Mouse (Mus musculus) heart, postnatal 0 days (tissue): ENCODE data around the gene Meis1. TPM values are rescaled to one million over a fixed set of nuclear protein-coding genes. Genes with fewer than 3 reads are reported as not detected.
A peak's percentile ranks its signal among the peaks of the same experiment; 100 is the strongest.

ENCODE experiments used
- ATAC-seq: fragments of 200-750 bp; cut with Nextera tagmentation; 2 replicates; pipeline ENCODE4 v1.8.0; 2017; ENCODE audit warnings: low read depth, moderate number of reproducible peaks, moderate library complexity; ENCODE audit not compliant: insufficient read depth
- DNase-seq: peaks from one replicate; pipeline ENCODE4 v3.0.0-alpha.2; 2016; ENCODE audit warnings: low spot score
- H3K27ac ChIP-seq: fragments of 300-500 bp; sonication (generic); 2 replicates; pipeline ENCODE4 v1.5.1; 2014; ENCODE audit warnings: low read depth, mild to moderate bottlenecking
- H3K27me3 ChIP-seq: fragments of 300-500 bp; sonication (generic); 2 replicates; pipeline ENCODE4 v1.6.1; 2014; ENCODE audit warnings: low read length, mixed read lengths; ENCODE audit not compliant: control insufficient read depth, insufficient read depth
- H3K36me3 ChIP-seq: fragments of 300-500 bp; sonication (generic); replicated peaks from 2 replicates; pipeline ENCODE4 v1.6.1; 2014; ENCODE audit warnings: low read length, mixed read lengths; ENCODE audit not compliant: control insufficient read depth, insufficient read depth
- H3K4me1 ChIP-seq: fragments of 300-500 bp; sonication (generic); 2 replicates; pipeline ENCODE4 v1.6.1; 2014; ENCODE audit warnings: antibody characterized with exemption; ENCODE audit not compliant: control insufficient read depth, insufficient read depth
- H3K4me2 ChIP-seq: fragments of 300-500 bp; sonication (generic); 2 replicates; pipeline ENCODE4 v1.6.1; 2014; ENCODE audit warnings: low read depth, mild to moderate bottlenecking, low read length, moderate library complexity
- H3K4me3 ChIP-seq: fragments of 300-500 bp; sonication (generic); 2 replicates; pipeline ENCODE4 v1.5.1; 2014; ENCODE audit warnings: low read depth, low read length
- H3K9ac ChIP-seq: fragments of 300-500 bp; sonication (generic); replicated peaks from 2 replicates; pipeline ENCODE4 v1.6.1; 2014; ENCODE audit warnings: low read depth, low read length, mixed read lengths
- H3K9me3 ChIP-seq: fragments of 300-500 bp; sonication (generic); replicated peaks from 2 replicates; pipeline ENCODE4 v1.6.1; 2016; ENCODE audit warnings: low read length; ENCODE audit not compliant: control insufficient read depth
- CTCF ChIP-seq: IDR thresholded peaks from 2 replicates; pipeline ENCODE4 v1.5.1; 2016; ENCODE audit warnings: antibody characterized with exemption, control low read depth, low read depth
- EP300 ChIP-seq: IDR thresholded peaks from 2 replicates; pipeline ENCODE4 v1.6.1; 2016; ENCODE audit warnings: antibody characterized with exemption, low read depth
- WGBS: fragments of 180-500 bp; shearing (Covaris S2); extraction: QIAGEN DNeasy Blood & Tissue Kit; methylation state at CpG from one replicate; pipeline ENCODE4 v1.1.7; 2014; 5-methylcytosine and 5-hydroxymethylcytosine counted together
- polyA plus RNA-seq: library from polyadenylated mRNA; unstranded; fragments of >200 nt; fragmentation: Nextera tagmentation; extraction: Ambion mirVana; gene quantifications from 2 replicates; pipeline ENCODE4 v1.2.1, GENCODE M21; 2015
- total RNA-seq: library from RNA; depleted of rRNA; stranded (reverse); fragments of >200 nt; gene quantifications from 2 replicates; pipeline ENCODE4 v1.2.3, GENCODE M21; 2014; ENCODE audit warnings: low replicate concordance

The Meis1 gene
- total and polyA plus RNA-seq, 2 experiments from 2014 or later: 34.8 to 35.4 TPM

DNA sequence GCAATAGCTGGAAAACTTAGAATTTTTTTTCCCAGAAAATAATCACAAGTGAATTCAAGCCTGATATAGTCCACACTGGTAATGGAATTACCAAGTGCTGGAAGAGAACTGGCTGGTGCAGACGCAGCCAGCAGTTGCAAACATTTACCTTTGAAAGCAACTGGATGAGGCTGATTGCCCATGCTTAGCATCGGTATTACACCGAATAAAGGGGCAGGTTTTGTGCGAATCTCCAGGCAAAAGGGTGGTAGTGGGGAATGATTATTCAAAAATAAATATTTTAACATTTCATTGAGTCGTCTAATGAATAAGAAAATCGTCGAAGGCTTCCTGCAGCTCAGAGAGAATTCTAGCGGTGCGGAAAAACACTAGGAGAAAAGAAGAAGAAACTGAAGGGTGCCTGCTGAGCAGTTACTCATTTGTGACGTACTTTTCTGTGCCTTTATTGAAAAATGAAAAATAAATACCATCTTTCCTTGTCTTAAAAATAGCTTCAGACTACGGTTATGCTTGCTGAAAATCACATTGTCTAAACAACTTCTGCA lies 7.3 kb upstream of the Meis1 start:
- H3K27me3 ChIP-seq: no peaks in the 10 kb centered on the region
- peaks cover 5% of the 10 kb centered on the region; the same call in 1 of the 2 replicates for H3K4me1 ChIP-seq
- peak overlapping the region; percentile 52 for H3K4me3 ChIP-seq
- 13% methylated on average over 11 of the region's 11 CpGs for WGBS
- DNase-seq: no peak
- H3K27ac ChIP-seq: no peak overlapping the region
- H3K9ac ChIP-seq: peak overlapping the region; percentile 65
- H3K9me3 ChIP-seq: no peaks in the 10 kb centered on the region
- H3K36me3 ChIP-seq: no peaks in the 10 kb centered on the region
- H3K4me2 ChIP-seq: peak overlapping the region; percentile 82
- ATAC-seq: no peak
- TF ChIP-seq CTCF: no peak
- no peak for TF ChIP-seq EP300

DNA sequence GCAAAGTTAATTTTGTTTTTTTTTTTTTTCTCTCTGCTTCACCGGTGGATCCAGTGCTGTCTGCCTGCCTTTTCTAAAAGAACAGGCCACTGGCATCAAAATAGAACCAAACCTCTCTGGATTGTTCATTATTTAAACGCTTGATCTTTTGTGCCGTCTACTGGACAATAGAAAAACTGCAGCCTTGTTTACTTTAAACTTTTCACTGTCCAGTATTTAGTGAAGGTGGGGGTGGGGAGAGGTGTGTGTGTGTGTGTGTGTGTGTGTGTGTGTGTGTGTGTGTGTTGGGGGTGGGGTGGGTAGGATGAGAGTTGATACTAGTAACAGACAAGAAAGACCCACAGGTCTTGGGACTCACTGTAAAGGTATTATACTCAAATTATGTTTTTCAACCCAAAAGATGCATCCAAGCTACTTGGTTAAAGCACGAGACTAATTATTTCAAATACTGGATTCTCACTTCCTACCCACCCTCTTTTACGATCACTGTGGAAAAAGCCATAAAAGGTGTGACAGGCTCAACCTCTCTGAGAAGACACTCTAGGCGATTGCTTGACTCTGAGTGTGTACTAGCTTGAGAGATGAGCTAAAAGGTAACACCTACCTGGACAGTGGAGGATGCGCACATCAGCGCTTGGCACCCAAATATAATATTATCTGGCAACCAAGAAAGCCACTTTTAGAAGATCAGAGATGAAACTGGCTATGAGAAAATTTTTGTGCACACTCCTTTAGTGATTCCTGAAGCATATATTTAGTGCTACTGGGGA lies 5.9 kb upstream of the Meis1 start:
- Histone ChIP-seq H3K27me3 (no peaks in the 10 kb centered on the region), H3K4me3 (no peak overlapping the region), H3K4me1 (peaks cover 8% of the 10 kb centered on the region; the same call in 1 of the 2 replicates), H3K36me3 (no peaks in the 10 kb centered on the region), H3K4me2 (no peak overlapping the region), H3K27ac (no peak overlapping the region), H3K9ac (no peak overlapping the region), H3K9me3 (no peaks in the 10 kb centered on the region)
- no peak for ATAC-seq
- 34% methylated on average over 8 of the region's 8 CpGs for WGBS
- TF ChIP-seq CTCF: peak; percentile 73
- no peak for TF ChIP-seq EP300
- peak; percentile 90 for DNase-seq

DNA sequence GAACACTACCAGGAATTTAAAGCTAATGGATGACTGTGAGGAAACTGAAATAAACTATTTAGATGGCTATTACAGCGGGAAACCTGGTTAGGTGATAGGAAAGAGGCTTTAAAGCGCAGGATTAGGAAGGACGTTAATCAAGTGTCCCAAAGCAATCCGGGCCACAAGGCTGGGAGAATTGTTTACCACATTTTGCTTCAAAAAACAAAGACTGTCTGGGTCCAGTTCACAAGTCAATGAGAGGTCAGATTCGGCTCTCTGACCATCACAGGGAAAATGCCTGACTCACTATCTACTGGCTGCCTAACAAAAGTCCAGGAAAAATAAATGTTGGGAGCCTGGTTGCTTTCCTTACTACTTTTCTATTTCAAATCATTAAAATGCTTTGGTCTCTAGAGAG lies 4.6 kb upstream of the Meis1 start:
- ATAC-seq: no peak
- H3K4me3 ChIP-seq: no peak overlapping the region

DNA sequence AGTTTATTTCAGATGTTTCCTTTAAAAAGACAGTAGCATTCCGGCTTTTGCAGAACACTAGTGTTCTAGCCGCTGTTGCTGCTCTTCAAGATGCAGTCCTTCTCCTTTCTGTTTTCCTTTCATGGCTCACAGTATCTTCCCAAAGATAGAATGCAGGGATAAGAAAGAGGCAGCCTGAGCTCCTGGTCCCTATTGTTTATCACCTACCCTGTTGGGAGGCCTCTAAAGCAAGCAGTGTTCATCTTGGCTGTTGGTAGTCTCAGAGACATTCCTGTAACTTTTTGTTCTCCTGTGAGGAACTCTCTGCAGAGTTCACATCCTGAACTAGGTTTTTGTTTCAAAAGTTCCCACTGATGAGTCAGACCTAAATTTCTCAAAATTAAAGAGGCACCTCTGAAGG lies 3.8 kb upstream of the Meis1 start:
- H3K9me3 ChIP-seq: no peaks in the 10 kb centered on the region
- 77% methylated on average over 2 of the region's 2 CpGs for WGBS
- no peak for ATAC-seq
- H3K27me3 ChIP-seq: no peaks in the 10 kb centered on the region
- no peak overlapping the region for H3K27ac ChIP-seq
- H3K9ac ChIP-seq: no peak overlapping the region
- DNase-seq: no peak
- peaks cover 8% of the 10 kb centered on the region; the same call in 1 of the 2 replicates for H3K4me1 ChIP-seq
- H3K36me3 ChIP-seq: no peaks in the 10 kb centered on the region
- no peak overlapping the region for H3K4me3 ChIP-seq
- H3K4me2 ChIP-seq: no peak overlapping the region
- TF ChIP-seq EP300: no peak
- TF ChIP-seq CTCF: no peak

More for the DNA sequence above, 4.6 kb upstream of the Meis1 start:
- Histone ChIP-seq H3K36me3 (no peaks in the 10 kb centered on the region), H3K4me2 (no peak overlapping the region), H3K27ac (no peak overlapping the region), H3K9me3 (no peaks in the 10 kb centered on the region), H3K27me3 (no peaks in the 10 kb centered on the region), H3K4me1 (peaks cover 8% of the 10 kb centered on the region; the same call in 1 of the 2 replicates), H3K9ac (no peak overlapping the region)
- TF ChIP-seq CTCF (no peak), EP300 (no peak)
- no peak for DNase-seq
- 34% methylated on average over 5 of the region's 5 CpGs for WGBS

DNA sequence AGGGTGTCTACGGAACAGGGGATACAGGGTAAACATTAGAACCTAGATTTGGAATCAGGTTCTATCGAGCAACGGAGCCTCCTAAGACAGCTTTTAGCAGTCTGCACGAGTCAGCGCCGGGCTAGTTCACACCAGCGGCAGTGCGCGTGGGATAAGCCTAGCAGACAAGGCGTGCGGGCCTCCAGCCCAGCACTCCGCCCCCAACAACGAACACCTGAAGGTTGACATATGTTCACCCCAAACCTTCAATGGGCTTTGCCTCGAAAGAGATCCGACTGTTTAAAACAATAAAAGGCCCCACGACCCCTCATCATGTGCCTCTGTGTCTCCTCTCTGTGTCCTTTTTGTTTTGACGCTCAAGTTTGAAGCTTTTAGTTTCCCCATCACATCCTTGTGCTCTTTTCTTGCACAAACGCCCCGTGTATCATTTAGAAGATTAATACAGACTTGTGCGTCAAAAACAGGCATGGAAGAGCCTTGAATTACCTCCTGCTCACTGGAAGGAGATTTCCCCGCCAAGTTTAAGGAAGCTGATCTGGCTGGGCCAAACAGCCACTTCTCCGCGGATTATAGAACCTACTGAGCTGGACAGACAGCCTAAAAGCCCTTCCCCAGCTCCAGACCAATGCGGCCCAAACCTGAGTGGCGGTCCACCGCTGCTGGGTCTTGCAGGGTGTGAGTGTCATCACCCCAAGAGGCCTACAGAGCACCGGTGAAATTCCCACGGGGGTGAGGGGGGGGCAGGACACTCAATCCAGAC lies 2.3 kb upstream of the Meis1 start:
- TF ChIP-seq CTCF: no peak
- no peak for DNase-seq
- 11% methylated on average over 28 of the region's 28 CpGs for WGBS

More for the DNA sequence above, 2.3 kb upstream of the Meis1 start:
- Histone ChIP-seq H3K27ac (peak overlapping the region; percentile 99), H3K9me3 (no peaks in the 10 kb centered on the region), H3K36me3 (no peaks in the 10 kb centered on the region), H3K4me1 (peaks cover 8% of the 10 kb centered on the region; the same call in 1 of the 2 replicates), H3K4me3 (peak overlapping the region; percentile 73), H3K27me3 (no peaks in the 10 kb centered on the region), H3K4me2 (peak overlapping the region; percentile 98), H3K9ac (peak overlapping the region; percentile 89; the same call in 1 of the 2 replicates)
- ATAC-seq: no peak
